Mouse (Mus musculus): Measurements from ENCODE around the gene Creb5.

Gene Creb5

DNA sequence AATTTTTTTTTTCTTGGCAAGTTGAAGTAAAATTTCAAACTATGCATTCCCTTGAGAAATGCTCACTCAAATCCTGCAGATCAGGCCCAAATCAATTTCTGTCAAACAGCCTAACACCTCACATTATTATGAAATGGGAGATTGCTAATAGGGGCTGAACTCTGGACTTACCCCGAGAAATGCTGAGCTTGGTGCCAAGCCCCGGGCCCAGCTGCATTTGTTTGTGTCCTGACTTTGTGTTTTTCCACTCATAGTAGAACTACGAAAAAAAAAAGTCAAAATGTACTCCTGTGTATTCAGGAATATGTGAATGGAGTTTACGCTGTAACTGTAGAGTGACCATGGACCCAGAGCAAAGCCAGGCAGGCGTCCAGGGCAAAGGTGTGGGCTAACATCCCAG, 316.6 kb downstream of the Creb5 start:
- no peak for DNase-seq

DNA sequence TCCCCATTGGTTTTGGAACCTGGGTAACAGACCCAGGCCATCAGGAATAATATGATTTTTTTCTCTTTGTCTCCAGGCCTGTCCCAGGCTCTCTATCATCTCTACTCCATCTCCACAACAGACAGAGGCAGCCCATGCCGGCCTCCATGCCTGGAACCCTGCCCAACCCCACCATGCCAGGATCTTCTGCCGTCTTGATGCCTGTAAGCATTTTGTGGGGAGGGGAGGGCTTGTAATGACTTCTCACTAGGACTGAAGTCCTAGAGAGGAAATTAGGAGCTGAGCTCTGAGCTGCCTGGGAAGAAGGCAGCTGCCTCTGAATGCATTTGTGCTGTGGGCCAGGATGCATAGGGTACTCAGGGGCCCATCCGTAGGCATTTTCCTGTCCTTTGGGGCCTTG, 317.3 kb downstream of the Creb5 start:
- no peak for DNase-seq

DNA sequence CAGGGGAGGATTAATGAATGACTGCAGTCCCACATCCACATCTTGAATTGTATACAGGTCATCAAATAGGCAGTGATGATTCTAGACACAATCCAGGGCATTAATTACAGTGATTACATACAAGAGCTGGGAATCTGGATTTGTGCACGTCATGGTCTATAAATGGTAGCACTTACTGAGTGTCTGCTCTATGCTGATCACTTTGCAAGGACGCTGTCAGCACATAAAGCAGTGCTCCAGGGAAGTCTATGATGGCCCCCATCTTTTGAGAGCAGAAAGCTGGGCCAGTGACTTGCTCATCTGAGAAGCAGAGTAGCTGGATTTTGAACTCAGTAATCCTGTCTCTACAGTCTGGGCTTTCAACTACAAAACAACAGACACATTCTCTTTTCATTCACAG, 318.1 kb downstream of the Creb5 start:
- no peak for DNase-seq

DNA sequence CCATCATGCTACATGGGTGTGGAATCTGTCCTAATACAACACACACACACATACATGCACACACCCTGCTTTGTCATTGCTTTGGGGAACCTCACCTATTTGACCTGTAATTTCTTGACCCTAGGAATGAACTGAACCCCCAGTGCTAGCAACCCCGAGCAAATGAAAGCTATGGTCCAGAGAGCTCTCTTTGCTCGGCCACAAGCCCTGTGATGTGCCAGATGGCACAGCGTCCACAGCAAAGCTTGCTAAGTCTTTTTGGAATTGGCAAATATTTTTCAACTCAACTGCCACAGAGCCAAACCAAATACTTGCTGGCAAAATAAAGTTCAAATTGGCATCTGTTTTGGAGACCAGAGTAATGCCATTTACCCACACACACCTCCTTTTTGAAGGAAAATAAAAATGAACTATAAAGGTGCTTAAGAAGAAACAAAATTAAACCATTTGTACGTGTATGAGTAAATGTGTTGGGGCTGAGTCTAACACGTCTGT, 324.4 kb downstream of the Creb5 start:
- DNase-seq: no peak

DNA sequence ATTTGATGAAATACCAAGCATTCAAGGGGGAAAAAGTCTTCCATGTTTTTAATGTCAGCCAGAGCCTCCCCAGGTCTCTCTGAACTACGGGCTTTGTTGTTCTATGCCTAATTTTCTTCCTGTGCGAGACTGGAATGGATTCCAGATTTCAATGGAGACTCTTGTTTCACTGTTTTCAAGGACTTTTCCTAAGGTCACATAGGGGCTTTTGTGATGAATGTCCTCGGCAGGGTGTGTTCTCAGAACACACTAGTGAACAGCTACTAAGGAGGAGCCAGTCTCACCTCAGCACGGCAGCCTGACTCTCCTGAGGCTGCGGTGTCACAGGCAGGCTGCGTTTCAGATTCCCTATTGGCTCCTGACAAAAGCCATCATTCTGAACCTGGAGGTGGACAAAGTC, 325.6 kb downstream of the Creb5 start:
- no peak for DNase-seq

DNA sequence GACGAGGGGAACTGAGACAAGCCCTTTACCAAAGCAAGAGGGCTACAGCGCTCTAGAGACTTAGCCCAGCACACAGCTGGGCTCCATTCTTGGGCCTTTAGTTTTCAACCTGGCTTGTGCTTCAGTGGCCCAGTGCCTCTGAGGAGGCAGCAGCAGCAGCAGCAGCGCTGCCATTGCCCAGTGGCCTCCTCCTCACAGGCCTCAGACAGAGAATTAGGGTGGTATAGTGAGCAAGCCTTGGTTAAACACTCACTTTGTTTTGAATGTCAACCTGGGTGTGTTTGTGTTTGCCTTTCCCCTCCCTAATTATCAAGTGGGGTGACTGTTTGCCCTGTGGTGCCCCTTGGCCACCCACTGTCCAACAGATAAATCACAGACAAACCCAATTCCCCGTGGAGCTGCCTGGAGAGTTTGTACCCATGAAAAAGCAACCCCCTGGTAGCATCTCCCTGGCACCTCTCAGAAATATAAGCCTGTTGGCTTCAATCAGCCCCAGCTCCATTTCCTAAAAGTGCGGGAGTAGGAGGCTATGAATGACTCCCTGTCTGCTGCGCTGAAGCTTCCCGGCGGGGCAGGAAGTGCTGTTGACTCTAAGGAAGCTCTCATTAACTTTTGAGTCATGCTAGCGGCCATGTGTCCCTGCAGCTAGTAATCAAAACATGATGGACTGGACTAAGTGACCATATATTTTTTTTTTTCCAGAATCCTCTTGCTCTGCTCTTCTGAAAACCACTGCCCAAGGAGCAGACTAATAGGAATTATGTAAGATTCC, 328.6 kb downstream of the Creb5 start:
- peak in 1 of 2 experiments; percentile 11 for DNase-seq

DNA sequence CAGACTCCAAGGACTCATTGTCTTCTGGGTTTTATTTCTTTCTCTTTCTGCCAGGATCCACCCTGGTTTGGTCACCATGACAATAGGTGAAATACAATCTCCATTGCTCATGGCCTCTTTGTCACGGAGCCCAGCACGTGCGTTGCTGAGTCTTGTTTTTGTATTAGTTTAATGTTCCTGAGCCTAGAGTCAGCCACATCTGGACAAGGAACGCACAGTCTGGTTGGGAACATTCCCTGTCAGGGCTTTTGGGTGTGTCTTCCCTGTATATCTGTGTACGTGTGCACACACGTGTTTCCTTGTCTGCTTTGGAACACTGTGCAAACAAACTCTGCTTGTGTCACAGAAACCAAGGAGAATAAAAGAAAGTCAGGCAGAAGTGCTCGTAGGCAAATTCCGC, 331.1 kb downstream of the Creb5 start:
- no peak for DNase-seq

DNA sequence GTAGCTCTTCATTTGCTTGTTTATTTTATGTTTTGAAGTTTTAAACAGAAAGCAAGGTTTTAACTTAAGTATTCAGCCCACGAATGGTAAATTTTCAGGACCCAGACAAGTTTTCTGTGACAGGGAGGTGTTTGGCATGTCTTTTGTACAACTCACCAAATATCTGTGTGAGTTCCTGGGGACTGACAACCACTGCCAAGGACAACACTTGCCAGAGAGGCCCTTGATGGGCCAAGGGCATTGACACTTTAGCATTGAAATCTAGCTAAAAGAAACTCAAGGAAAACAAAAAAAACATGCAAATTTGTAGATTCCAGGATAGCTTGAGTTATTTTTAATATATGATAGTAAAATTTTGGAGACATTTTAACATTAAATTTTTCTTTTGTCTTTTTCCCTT, 332.6 kb downstream of the Creb5 start:
- DNase-seq: no peak

DNA sequence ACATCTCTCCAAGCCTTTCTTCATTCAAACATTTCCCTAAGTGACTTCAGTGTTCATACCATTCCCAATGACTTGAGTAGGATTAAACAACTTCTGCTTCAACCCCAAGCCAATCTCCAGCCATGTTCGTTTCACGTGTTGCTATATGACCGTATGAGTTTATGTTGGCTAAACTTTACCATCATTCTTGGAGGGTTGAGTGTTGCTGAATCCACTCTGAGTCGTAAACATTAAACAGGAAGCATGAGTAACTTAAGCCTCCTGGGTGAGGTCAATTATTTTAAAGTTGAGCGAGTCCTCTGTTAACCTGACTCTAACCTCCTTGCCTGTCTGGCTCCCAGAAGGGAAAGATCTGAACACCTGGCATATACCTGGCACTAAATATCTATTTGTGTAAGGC, 334.2 kb downstream of the Creb5 start:
- no peak for DNase-seq

DNA sequence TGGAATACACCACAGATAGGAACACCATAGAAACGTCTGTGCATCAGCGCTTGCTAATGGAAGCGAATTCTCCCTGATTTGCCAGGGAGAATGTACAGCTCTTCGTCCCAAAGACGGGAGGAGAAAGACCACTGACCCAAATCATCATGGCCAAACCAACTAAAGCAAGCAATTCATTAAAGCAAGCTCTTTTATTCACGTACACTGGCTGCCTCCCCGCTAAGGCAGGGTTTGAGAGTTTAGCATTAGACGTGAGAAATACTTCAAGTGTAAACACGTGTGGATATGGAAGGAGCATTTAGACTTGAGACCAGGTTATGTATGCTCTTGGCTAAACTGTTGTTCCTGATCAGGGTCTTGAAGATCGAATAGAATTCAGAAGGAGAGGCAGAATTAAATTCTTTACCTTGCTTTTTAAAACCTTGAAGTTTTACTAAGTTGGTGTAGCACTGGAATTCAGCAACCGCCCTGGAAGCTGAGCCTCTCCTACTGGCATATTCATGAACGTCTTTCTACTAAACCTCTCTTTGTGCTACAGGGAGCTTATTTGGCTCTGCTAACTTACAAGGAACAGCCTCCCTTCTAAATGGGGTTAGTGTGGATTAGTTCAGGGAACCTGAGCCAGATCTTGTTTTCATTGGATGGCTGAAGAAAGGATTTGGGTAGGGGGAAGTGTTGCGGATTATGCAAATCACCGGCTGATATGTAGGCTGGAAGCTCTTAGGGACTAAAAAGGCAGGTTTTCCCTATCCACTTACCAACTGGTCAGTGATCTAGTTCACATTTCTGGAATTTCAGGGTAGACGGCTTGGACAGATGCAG, 337.6 kb downstream of the Creb5 start:
- no peak for DNase-seq

DNA sequence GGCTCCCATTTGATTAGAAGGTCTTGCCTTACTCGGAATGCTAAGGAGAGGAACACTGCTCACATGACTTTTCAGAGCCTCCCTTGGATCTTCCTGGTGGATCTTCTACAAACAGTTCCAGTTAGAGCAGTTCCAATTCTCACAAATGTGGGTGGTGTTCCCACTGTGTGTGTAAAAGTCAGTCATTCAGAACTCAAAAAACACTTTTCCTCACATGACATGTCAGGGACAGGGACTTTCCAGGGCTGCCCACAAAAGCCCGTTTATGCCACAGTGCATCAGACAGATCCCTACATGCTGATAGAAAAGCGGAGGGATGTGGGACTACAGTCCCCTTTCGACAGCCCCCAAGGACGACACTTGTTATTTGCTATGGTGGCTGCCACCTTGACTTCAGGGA, 339.0 kb downstream of the Creb5 start:
- no peak for DNase-seq

DNA sequence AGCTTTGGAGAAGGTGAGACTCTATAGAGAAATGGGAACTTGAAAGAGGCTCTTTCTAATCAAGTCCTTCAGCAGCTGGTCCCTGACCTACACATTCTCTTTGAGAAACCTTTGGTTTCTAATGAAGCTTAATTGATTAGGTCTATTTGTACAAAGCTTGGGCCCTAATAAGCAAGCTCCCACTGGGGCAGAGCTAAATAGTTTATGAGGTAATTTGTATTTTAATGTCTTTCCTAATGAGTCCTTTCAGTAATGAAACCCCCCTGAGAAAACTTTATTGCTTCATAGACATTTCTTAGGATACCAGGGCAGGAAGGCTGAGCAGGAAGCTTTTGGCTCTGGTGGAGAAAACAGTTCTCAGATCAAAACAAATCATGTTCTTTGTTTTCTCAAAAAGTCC, 341.6 kb downstream of the Creb5 start:
- DNase-seq: no peak

DNA sequence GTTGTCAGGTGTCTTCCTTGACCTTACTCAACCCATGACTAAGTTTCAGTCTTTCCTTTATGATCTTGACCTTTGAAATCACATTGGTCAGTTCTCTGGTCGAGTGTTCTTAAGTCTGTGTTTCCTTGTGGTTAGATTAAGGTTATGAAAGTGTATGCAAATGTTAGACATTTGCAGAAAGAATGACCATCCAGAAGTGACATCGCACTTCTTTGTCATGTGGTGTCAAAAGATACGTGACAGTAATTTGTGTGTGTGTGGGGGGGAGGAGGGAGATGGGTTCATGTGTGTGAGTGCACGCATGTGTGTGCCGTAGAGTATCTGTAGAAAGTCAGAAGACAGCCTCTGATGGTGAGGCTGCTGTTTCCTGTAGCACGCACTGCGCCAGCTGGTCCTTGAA, 348.4 kb downstream of the Creb5 start:
- DNase-seq: no peak

DNA sequence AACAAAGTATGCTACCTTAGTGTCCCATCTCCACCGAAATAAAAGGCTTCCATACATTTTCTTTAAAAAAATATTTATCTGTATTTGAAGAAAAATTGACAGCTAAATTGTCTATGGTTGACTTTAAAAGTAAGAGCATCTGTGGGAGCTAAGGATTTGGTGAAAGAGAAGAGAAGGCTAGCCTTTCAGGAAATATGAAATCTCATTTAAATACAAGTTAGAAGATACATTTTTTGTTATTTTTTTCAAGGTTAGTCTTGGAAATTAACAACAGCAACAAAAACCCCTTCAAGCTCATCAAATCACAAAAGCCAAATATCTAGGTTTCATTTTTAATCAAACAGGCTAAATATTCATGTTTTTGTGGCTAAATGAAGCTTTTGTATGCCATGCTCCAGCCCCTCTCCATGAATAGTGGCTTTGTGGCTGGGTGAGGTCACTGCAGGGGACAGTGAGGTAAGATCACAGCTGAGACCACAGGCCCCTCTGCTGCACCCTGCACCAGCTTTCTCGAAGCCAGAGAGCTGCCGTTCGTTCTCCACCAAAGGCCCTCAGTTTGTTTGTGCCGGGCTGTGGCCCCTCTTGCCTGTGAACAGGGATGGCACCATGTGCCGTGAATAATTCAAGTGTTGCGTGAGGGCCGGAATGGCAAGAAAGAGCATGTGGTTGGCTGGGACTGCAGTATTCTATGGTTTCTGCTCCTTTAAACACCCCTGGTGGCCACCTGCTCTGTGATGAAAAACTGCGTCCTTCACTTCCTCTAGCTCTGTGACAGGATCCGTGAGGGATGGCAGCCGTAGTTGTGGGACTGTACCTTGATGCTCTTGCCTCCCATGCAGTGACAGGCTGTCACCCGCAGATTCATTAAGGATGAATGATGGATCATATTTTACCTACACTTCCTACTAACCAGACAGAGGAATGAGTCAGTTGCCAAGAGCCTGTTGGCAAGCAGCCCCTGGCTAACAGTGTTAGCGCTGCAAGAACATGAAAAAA, 350.6 kb downstream of the Creb5 start:
- DNase-seq: no peak

DNA sequence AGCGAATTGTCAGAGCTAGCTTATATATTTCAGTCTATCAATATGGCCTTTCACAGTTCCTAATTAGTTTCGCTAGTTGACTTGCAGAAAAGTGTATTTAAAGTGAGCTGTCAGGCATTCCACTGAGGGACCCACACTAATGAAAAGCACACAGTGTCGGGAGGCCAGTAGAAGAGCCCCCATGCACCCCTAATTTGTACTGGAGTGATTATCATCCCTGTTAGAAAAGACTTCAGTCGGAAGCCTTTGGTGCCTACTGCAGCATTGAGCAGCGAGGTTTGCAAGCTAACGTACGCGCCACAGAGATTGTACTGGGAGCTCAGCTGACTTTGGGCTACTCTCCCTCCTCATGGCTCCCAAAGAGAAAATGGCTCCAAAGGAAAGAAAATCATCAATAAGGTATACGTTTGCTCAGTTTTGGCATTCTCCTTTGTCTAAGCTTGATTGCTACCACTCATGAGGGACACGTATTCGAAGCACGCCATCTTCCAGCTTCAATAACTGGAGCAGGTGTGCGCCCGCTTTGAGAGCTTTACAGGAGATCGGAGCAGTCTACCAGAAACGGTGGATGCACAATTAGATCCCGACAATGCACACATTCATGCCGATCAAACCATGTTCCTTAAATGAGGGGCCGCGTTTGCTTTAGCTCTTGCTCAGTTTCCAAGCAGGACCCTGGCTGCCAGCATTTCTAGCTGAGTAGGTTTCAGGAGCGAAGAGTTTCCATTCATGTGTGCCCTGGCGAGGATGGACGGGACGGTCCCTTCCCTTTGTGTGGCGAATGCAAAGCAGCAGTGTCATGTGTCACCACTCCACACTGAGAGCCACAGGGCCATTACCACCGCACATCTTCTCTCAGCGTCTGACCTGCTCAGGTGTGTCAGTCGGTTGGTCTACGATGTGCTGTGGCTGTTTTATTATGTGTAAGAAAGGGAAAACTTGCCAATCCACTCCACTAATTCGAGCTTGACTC, 354.8 kb downstream of the Creb5 start:
- no peak for DNase-seq

DNA sequence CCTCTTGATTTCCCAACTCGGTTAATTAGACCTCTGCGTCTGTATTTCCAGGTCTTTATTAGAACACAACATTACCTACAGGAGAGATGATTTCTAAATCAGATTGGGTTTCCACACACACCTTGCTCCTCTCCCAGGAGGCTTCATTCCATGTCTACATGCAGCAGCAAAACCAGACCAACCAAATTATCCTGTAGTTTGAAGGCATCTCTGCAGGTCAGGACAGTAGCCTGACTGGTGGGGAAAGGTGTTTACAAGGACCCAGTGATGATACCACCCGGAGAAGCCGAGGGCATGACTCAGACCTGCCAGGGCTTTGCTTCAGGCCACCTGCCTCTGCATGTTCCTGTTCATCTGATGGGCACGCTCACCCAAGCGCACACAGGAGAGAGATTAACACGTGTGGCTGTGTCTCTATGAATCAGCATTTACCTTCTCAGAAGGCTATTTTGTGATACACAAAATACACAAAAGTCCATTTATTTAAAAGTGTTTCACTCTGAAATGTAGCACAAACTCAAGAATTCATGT, 355.8 kb downstream of the Creb5 start:
- DNase-seq: no peak

DNA sequence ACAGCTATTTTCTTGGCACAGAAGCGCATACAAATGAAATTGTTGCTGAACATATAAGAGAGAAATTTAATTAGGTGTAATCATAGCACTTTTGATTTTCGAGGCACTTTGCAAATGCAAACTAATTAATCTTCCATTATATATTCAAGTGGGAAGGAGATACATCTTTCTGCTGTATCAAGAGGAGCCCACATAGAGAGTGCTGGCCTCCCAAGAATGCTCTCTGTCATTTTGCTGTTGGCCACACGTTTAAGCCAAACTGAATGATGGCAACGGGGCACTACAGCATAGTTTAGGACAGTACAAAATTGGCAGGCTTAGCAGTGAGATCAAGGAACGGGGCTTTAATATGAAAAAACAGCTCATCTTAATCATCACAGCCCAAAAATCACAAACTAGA, 356.4 kb downstream of the Creb5 start:
- no peak for DNase-seq

DNA sequence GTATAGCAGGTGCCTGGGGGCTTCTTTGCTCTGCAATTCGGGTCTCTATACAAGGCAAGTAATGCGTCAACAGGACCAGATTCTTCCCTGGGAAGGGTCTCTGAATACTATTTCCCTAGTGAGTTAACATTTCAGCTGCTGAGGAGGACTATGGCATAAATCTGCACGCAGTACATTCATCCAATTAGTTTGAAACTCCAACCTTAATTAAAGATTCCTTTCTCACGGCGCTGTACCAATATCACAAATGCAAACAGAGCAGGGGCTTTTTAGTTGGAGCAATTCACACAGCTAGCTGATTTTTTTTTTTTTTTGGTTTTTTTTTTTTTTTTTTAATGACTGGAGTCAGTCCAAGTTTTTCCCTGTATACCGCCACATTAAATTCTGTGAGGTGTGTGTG, 357.0 kb downstream of the Creb5 start:
- DNase-seq: no peak

DNA sequence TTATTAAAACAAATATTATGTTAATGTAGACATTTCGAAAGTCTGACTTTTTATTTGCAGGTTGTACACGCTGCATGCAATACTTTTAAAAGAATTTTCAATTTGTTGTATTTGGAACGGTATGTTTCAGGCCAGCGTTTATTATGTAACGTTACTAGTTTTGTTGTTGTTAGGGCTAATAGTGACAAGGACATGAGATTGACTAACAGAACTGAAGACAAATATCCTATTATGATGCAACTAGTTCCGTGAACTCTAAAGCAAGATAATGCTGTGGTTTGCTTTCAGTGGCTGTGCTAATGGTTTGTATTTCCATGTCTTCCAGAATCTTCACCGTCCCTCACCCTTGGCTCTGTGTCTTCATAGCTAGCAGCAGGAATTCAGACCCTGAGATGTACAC, 357.9 kb downstream of the Creb5 start:
- DNase-seq: no peak

DNA sequence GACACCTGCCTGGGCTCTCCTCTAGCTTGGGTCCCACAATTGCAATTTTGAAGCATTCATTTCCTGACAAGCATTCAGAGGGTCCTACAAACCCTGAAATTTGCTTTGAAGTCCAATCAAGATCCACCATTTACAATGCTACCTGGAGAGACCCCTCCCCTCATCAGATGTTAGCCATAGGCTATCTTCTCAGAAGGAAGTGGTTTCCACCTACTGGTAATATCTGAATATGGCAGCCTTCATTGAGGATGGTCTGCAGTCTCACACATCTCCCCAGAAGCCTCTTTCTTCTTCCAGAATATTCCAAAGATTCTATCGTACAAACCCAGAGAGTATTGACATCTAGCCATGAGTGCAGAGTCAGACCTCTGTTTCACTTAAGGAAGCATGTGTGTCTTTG, 362.7 kb downstream of the Creb5 start:
- no peak for DNase-seq

DNA sequence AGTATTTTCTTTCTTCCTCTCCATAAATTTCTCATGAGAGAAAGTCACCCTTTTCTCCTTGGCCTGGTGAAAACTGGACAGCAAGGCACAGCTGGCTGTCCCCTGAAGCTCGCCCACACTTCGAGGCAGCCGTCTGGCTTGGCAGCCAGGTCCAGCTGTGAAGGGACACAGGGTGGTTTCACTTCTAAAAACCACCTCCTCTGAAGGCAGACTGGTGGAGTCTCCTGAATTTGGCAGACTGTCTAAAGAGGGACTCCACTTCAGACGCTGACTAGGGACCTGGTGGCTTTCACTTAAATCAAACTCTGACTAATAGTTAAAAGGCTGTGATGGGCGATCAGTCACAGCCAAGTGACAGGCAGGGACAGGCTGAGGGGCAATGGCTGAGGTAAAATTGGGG, 365.6 kb downstream of the Creb5 start:
- DNase-seq: no peak
